ENCODE assay signal across 17 mouse cellular contexts in the genomic region with DNA sequence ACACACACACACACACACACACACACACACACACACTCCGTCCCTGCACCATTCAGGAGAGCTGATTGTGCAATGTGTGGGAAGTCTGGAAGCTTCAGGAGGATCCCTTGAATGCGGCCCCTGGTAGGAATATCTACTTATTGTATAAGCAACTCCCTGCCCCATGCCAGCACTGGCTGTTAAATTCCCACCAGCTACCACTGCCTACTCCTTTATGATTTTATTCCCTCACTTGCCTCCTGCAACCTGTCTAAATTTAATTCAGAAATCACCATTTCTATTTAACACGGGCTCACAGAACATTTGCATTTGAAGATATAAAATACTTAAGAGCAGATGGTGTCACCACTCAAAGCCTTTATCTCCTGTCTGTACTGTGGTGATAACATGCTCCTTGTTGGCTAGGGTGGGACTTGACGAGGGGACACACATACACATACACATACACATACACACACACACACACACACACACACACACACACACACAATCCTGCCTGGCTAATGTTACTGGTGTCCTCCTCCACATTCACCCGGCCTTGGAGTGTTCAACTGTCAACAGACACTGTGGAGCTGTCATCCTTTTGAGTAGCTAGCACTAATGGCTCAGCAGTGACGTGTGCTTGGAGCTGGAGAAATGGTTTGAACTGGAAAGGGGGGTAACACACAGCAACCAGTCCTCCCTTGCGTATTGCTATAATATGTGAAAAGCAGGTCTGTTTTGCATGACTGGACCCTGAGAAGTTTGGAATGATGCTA. TPM values are rescaled to one million over a fixed set of nuclear protein-coding genes. Genes with fewer than 3 reads are reported as not detected.
DNase-seq lines count a peak whose midpoint lies in the region; ATAC-seq lines count a peak whose summit lies in the region.
"Had no signal": no experiment of that assay in that cellular context is flagged by ENCODE, and none has a peak within 500 bp of the region (broad histone marks: within the 10 kb centered on the region; RNA-seq: fewer than 3 reads in every experiment).

No protein-coding gene starts in this region.

- no peaks in the 10 kb centered on the region for H3K9me3 ChIP-seq in liver, embryonic 15.5 days (replicated peaks)
- H3K9me3 ChIP-seq: embryonic facial prominence, embryonic 13.5 days; limb, embryonic 13.5 days had no signal

- H3K4me2 ChIP-seq in liver, embryonic 15.5 days, result peak overlapping the region; percentile 20; the same call in 1 of the 2 replicates
- H3K4me2 ChIP-seq: embryonic facial prominence, embryonic 13.5 days; limb, embryonic 13.5 days had no signal

- no peak overlapping the region for H3K4me3 ChIP-seq in liver, embryonic 15.5 days (replicated peaks)
- H3K4me3 ChIP-seq: embryonic facial prominence, embryonic 13.5 days; gastrocnemius, adult 2 months; limb, embryonic 13.5 days had no signal

- H3K4me1 ChIP-seq in liver, embryonic 15.5 days (replicated peaks), result peaks cover 8% of the 10 kb centered on the region

- no peak overlapping the region for H3K9ac ChIP-seq in liver, embryonic 15.5 days
- H3K9ac ChIP-seq: embryonic facial prominence, embryonic 13.5 days; limb, embryonic 13.5 days had no signal

- WGBS in liver, embryonic 15.5 days (ENCODE audit: insufficient replicate concordance), result 42% methylated on average over 7 of the region's 7 CpGs

- intact Hi-C loops in left cerebral cortex, postnatal 14 days (cut with DNase I), result loop anchor here (5.0 kb wide), 1 partner anchor 179 kb away; no protein-coding TSS in a partner anchor
- intact Hi-C loops in left cerebral cortex, postnatal 4 days (cut with DNase I), result no loop called here

- H3K36me3 ChIP-seq in liver, embryonic 15.5 days (replicated peaks), result no peaks in the 10 kb centered on the region
- H3K36me3 ChIP-seq: embryonic facial prominence, embryonic 13.5 days; limb, embryonic 13.5 days had no signal

- no peaks in the 10 kb centered on the region for H3K27me3 ChIP-seq in liver, embryonic 15.5 days
- H3K27me3 ChIP-seq: embryonic facial prominence, embryonic 13.5 days; limb, embryonic 13.5 days had no signal

- DNase-seq in frontal cortex, adult 2 months (ENCODE audit: extremely low spot score in 1 of 2, low spot score in 1 of 2), result peak; percentile 48 to 49
- DNase-seq in frontal cortex, postnatal 14 days (ENCODE audit: low spot score in 2 of 2), result no peak
- DNase-seq in left cerebral cortex, postnatal 14 days (ENCODE audit: low spot score in 2 of 2), result peak; percentile 19 to 51
- DNase-seq in left cerebral cortex, postnatal 4 days, result no peak
- peak; percentile 65 for DNase-seq in brain, adult 2 months (ENCODE audit: low read depth, low spot score)
- no peak for DNase-seq in cerebellum, postnatal 25 days
- DNase-seq in adrenal gland, adult (ENCODE audit: inconsistent age in 2 of 2, low spot score in 1 of 2), result no peak
- DNase-seq: cerebellum, adult 11-12 months; gastrocnemius, adult 2 months; heart, postnatal 36 days; kidney, adult 2 months; kidney, postnatal 36 days; lung, postnatal 10 days; midbrain, embryonic 14.5 days had no signal

- H3K27ac ChIP-seq in liver, embryonic 15.5 days (replicated peaks), result no peak overlapping the region
- H3K27ac ChIP-seq: embryonic facial prominence, embryonic 13.5 days; gastrocnemius, adult 2 months; limb, embryonic 13.5 days had no signal

- peak; percentile 74 for ATAC-seq in liver, embryonic 15.5 days (ENCODE audit: insufficient read depth)

RNA-seq across cellular contexts. Expression of gene Dhx15, which starts 23.0 kb away (rescaled TPM):
- 92.1 and 98.2 TPM in 2 replicates for polyA plus RNA-seq in frontal cortex, adult 2 months (2012; rRNA removed)
- 10 to 100 TPM; 82.5 to 82.7 TPM for total RNA-seq in left cerebral cortex, postnatal 14 days (2021)
- total RNA-seq in left cerebral cortex, postnatal 4 days (2021), result 100 to 1,000 TPM; 132 to 137 TPM
- 64.5 and 64.8 TPM in 2 replicates for polyA plus RNA-seq in liver, embryonic 15.5 days (2015; fragmentation: Nextera tagmentation; extraction: Ambion mirVana)

Comparison
In these comparisons a context has a peak if more than half of its experiments do, and no peak if none do; other contexts are left out.
1. DNase-seq: peak in frontal cortex, adult 2 months (2 of 2), left cerebral cortex, postnatal 14 days (2 of 2) and brain, adult 2 months (single experiment); none in frontal cortex, postnatal 14 days (0 of 2), left cerebral cortex, postnatal 4 days (single experiment), cerebellum, postnatal 25 days (0 of 2) and adrenal gland, adult (0 of 2).